Mouse (Mus musculus) liver, adult 2 months (tissue): ENCODE results near the gene Unc45b.

Experiments
- CTCF ChIP-seq: fragments of 200-500 bp; IDR thresholded peaks from 2 replicates; pipeline ENCODE4 v1.5.1; 2011; ENCODE audit warnings: low read depth, low read length, control low read depth
- POLR2A ChIP-seq: fragments of 200-500 bp; IDR thresholded peaks from 2 replicates; pipeline ENCODE4 v1.6.1; 2011; ENCODE audit warnings: low read length, control low read depth; ENCODE audit not compliant: insufficient read depth; ENCODE audit errors: extremely low read depth

DNA sequence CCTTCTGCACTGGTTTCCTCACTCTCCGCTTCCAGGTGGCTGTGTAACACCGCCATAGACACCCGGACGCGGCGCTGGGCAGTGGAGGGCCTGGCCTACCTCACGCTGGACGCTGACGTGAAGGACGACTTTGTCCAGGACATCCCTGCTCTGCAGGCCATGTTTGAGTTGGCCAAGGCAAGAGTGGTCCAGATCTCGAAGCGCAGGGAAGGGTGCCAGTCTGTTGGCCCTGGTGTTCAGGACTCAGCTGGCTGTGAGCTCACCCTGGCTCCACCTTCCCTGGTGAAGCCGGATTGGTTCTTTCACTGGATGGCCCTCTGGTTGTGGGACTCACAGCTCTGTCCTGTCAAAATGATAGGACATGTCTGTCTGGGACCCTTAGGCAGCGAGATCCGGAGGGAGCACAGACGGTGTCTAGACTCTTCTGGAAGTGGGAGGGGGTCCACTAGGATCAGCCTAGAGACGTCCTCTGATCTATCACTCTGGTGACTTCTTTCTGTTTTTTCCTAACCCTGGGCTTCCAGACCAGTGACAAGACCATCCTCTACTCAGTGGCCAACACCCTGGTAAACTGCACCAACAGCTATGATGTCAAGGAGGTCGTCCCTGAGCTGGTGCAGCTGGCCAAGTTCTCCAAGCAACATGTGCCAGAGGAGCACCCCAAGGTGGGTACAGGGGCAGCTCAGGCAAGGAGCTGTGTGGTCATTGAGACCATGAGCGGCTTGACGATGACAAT, 18.7 kb downstream of the Unc45b start:
- no peak for TF ChIP-seq CTCF
- TF ChIP-seq POLR2A: no peak
